Mouse (Mus musculus) spleen, postnatal 10 days (tissue): ENCODE measurements around the gene Ccdc78.
A peak's percentile ranks its signal among the peaks of the same experiment; 100 is the strongest.

Experiments used
- DNase-seq, 2 experiments: peaks; one replicate each; pipeline ENCODE4 v3.0.0; 2021 to 2022; ENCODE audit warnings: low spot score in 2 of 2

The Ccdc78 gene

DNA sequence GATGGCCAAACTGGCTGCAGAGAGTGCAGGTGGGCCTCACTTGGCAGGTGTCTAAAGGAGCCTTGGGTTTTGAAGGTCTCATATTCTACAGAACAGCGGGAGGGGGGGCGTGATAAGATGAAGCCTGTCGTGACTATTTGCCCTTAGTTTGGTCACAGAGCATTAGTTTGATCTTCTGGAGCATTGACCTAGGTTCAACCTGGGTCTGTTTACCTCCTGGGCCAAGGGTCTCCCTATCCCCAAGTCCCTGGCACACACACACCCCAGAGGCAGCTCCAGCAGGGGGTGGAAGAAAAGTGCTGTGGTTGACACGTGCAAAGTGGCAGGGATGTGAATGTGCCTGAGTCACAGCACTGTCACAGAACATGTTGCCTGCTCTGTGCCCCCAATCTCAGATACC, 24.5 kb downstream of the Ccdc78 start:
- DNase-seq: no peak

DNA sequence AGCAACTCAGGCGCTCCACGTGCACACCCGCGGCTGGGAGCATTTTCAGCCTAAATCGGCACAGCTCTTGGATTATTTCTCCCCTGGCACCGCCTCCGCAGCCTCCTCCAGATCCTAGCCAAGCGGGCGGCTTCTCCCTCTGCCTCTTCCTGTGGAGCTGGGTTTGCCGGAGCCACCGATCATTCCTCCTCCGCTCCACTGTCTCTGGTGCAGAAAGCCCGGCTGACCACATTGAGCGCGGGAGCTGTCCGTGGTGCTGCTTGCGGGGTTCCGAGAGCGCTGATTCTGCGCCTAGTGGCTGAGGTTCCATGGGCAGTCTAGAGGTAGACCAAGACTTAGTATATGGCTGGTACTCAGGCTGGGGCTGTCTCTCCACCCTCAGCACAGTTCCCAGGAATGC, 27.1 kb downstream of the Ccdc78 start:
- DNase-seq: peak; percentile 60 to 90

DNA sequence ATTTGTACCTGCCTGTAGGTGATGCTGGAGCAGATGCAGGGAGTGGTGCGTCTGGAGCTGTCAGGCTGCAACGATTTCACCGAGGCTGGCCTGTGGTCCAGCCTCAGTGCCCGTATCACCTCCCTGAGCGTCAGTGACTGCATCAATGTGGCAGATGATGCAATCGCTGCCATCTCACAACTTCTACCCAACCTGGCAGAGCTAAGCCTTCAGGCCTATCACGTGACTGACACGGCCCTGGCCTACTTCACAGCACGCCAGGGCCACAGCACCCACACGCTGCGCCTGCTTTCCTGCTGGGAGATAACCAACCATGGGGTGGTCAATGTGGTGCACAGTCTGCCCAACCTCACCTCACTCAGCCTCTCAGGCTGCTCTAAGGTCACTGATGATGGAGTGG, 31.3 kb downstream of the Ccdc78 start:
- no peak for DNase-seq

DNA sequence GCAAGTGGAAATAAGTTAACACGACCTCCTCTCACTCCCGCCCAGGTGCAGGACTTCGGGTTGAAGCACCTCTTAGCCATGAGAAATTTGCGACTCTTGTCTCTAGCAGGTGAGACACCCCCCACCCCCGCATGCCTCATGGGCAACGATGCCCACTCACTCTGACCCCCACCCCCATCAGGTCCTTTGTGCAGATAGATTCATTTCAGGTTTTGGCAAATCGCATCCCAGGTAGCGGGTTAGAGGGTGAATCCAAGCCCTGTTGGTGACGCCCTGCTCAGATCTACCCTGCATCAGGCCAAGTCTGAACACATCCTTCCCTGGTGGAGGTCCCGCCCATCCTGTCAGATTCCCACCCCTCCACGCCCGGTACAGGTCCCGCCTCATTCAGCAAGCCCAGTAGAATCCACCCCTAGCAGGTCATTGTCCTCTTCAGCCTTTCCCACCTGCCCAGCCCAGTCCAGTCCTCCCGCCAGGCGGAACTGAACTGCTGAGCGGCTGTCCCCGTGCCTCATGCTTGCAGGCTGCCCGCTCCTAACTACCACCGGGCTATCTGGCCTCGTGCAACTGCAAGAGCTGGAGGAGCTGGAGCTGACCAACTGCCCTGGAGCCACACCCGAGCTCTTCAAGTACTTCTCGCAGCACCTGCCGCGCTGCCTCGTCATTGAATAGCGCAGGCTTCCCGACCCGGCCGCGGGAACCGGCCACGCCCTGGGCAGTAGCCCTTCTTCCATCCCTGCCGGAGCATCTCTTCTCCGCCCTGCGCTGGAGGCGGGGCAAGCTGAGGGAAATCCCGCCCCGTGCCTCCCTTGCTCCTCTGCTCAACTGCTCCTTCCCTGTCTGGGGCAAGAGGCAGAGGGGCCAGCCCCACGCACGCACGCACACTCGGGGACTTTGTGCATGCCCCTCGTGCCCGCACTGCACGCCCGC, 32.7 kb downstream of the Ccdc78 start:
- no peak for DNase-seq

DNA sequence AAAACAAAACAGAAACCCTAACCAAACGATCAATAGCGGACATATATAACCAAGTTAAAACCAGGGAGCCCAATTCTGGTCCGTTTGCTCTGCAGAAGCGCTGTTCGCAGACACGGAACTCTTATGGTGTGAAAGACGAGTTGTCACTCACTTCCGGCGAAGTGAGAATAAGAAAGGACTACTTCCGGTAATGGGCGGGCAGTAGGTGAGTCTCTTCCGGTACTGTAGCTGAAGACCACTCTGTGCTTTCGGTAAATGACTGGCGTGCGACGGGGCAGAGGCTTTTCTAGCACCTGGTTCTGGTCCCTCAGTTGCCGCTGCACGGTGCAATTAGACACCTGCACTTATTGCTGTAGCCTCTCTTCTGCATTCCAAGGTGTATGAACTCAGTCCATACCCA, 37.1 kb downstream of the Ccdc78 start, which contains the start of gene Wdr24:
Gene Wdr24, plus strand, starts transcription at position 176 of the 400 bp plus-strand sequence.
- DNase-seq: peak; percentile 73 to 80

DNA sequence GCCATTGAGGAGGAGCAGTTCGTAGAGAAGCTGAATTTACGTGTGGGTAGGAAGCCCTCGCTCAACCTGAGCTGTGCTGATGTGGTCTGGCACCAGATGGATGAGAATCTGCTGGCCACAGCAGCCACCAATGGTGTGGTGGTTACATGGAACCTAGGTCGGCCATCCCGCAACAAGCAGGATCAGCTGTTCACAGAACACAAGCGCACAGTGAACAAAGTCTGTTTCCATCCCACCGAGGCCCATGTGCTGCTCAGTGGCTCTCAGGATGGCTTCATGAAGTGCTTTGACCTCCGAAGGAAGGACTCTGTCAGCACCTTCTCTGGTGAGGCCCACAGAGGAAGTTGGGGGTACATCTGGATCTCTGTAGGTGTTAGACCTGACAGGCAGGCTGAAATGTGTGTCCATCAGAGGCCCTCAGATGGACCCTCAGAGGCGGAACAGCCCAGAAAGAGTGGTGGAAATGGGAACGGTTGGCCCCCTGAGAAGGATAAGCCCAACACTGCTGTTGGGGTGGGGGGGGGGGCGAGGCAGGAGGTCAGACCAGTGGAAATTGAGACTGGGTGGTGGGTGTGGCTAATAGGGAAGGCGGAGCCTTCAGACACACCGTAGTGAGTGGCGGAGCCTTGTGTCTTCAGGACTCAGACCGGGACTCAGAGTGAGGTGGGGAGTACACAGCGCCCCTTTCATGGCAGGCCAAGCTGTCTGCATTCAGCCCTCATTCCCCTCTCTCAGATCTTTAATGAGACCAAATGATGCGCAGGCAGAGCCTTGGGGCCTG, 38.2 kb downstream of the Ccdc78 start:
- peak in 1 of 2 experiments; percentile 22 for DNase-seq

DNA sequence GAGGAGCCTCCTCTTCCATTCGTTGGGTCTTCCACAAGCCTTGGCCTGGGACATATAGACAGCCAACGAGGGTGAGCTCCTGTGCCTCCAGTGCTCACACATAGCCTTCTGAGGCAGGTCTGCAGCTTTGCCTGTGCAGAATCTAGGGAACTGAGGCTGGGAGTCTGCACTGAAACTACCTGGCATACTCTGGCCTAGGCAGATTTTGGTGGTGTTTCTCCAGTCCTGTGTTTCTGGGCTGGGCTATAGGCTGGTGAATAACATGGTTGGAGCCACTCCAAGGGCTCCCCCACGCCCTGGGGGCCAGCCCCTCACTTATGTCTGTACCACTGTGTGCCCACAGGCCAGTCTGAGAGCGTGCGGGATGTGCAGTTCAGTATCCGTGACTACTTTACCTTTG, 38.9 kb downstream of the Ccdc78 start:
- DNase-seq: no peak

DNA sequence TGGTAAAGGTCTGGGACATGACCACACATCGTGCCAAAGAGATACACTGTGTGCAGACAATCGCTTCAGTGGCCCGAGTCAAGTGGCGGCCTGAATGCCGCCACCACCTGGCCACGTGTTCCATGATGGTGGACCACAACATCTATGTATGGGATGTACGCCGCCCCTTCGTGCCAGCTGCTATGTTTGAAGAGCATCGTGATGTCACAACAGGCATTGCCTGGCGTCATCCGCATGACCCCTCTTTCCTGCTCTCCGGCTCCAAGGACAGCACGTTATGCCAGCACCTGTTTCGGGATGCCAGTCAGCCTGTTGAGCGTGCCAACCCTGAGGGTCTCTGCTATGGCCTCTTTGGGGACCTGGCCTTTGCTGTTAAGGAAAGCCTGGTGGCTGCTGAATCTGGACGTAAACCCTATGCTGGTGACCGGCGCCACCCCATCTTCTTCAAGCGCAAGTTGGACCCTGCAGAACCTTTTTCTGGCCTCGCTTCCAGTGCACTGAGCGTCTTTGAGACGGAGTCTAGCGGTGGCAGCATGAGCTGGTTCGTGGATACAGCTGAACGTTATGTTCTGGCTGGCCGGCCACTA, 39.7 kb downstream of the Ccdc78 start:
- no peak for DNase-seq

DNA sequence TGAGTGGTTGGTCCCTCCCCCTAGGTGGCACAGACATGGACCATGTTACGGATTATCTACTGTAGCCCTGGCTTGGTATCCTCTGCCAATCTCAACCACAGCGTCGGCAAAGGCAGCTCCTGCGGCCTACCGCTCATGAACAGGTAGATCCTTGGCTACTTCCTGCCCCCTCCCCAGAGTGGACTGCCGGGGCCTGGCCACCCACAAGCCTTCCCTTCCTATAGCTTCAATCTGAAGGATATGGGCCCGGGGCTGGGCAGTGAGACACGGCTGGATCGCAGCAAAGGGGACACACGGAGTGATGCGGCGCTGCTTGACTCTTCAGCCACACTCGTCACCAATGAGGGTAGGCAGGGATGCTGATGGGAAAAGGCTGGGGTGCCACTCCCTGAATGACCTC, 40.6 kb downstream of the Ccdc78 start:
- DNase-seq: no peak

DNA sequence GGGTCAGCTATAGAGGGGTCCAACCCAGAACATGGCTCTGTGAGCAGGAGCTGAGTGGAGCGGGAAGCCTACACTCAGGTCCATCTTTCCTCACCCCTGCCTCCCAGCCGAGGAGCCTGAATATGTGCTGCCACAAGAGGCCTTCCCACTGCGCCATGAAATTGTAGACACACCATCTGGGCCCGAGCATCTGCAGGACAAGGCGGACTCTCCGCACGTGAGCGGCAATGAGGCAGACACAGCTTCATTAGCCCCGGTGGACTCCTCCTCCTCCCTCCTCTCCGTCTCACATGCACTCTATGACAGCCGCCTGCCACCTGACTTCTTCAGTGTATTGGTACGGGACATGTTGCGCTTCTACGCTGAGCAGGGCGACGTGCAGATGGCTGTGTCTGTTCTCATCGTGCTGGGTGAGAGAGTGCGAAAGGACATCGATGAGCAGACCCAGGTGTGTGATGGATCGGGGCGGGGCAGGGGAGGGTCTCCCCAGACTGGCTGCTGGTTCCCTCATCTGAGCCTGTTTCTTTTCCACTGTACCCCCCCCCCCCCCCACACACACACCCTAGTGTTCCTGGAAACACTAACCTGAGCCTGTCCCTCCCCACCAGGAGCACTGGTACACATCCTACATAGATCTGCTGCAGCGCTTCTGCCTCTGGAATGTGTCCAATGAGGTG, 41.3 kb downstream of the Ccdc78 start:
- DNase-seq: no peak

DNA sequence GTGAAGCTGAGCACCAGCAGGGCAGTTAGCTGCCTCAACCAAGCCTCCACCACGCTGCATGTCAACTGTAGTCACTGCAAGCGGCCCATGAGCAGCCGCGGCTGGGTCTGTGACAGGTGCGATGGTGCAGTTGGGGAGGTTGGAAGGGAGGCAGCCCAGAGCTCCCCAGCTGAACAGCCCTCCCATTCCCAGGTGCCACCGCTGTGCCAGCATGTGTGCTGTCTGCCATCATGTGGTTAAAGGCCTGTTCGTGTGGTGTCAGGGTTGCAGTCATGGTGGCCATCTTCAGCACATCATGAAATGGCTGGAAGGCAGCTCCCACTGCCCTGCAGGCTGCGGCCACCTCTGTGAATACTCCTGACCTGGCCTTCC, 41.8 kb downstream of the Ccdc78 start:
- DNase-seq: no peak

DNA sequence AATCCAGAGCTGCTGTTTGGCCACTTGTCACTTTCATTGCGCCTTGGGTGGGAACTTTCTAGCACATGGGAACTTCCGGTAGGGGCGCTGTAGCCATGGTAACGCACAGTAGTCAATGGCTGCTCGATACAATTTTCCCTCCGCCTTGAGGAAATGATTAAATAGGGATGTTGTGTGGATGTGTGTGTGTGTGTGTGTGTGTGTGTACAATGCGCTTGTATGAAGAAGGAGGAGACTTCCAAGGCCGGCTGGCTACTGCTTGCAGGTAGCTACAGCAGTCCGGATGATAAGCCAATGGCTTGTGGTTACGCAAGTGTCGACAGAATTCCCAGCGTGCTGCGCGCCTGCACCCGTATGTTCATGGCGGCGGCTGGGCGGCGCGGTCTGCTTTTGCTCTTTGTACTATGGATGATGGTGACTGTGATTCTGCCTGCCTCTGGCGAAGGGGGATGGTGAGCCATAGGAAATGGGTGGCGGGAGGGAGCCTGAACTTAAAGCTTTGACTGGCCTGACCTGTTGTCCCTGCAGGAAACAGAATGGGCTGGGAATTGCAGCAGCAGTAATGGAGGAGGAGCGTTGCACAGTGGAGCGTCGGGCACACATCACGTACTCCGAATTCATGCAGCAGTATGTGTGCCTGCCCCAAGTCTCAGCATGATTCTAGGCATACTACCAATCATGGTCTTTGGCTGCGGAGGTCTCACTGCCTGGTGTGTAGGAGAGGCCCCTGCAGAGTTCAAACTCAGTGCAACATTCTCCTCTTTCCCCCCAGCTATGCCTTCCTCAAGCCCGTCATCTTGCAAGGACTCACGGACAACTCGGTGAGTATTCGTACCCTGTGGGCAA, 42.6 kb downstream of the Ccdc78 start, which contains the start of gene Jmjd8:
Gene Jmjd8, plus strand, starts transcription at position 156 of the 846 bp plus-strand sequence.
- peak; percentile 61 to 78 for DNase-seq

DNA sequence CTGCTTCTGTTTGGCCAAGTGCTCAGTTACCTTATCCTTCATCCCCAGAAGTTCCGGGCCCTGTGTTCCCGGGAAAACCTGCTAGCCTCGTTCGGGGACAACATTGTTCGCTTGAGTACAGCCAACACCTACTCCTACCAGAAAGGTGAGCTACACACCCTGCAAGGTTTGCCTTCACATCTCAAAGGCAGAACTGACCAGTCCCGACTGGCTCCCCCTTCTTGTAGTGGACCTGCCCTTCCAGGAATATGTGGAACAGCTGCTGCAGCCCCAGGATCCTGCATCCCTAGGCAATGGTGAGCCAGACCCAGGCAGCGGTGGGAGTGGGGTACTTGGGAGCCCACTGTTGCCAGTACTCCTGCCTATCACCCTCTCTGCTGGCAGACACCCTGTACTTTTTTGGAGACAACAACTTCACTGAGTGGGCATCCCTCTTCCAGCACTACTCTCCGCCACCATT, 43.2 kb downstream of the Ccdc78 start:
- DNase-seq: no peak

DNA sequence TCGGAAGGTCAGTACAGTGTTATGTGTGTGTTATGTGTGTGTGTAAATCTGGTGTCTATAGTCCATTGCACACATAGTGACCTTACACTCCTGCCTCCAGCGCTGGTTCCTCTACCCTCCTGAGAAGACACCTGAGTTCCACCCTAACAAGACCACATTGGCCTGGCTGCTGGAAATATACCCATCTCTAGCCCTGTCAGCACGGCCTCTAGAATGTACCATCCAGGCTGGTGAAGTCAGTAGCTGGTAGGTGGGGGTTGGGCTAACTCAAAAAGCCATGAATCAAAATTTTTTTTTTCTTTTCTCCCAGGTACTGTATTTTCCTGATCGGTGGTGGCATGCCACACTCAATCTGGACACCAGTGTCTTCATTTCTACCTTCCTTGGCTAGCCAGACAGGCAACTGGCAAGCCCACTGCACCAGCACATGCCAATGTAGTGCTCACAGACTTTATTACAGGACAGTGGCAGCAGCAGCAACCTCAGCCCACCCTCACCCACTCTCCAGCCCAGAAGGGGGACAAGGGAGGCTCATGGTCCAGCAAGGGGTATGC, 43.9 kb downstream of the Ccdc78 start:
- no peak for DNase-seq

DNA sequence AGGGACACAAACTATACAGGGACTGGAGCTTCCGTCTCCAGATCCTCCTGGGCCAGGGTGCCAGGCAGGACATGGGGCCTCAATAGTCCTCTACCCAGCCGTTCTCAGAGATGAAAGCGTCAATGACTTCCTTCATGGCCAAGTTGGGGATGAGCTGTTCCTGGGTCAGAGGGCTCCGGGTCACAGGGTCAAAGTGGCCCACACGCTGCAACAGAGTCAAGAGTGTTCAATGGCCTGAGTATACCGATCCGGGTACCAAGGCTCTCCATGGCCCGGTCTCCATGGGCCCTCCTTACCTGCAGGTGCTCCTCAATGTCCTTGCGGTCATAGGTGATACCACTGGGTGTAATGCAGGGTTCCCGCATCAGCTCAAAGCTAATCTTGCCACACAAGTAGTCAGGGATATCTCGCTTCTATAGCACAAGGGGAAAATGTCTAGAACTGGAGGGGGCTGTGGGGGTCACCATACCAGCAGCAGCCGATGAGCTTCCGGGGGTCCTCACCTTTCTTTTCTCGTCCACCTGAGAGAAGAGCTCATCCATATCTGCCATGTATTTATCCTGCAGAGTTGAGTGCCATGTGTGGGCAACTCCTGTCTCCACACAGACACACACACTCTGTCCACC, 44.5 kb downstream of the Ccdc78 start:
- DNase-seq: no peak

DNA sequence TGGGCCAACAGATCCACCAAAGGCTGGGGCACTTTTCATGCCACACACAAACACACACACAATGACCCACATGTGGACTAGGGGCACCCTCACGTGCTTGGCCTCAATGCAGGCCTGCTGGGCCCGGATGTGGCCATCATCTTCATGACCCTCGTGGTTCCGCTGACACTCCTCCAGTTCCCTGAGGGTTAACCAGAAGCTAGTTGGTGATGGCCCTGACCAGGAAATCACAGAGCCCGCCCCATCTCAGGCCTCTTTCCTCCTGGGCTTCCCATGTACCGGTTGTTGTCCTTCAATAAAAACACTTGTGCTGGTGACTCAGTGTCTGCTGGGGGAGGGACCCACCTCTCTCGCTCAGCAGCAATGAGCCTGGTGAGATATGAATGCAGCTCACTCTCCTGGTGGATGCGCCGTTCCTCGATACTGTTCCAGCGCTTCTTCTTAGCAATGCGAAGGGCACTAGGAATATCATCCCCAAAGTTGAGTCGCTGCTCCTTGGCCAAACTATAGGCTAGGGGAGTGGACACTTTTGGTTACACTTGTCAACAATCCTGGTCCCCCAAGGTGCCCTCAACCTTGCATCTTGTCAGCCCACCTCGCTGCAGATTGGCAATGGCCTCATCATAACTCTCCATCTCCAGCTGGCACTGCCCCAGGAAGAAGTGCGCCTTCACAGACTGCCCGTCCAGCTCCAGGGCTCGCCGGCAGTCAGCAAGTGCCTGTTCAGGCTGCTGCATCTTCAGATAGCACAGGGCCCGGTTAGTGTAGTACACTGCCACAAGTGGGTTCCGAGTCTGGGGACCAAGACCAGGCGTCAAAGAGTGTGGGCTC, 45.3 kb downstream of the Ccdc78 start:
- peak in 1 of 2 experiments; percentile 56 for DNase-seq

DNA sequence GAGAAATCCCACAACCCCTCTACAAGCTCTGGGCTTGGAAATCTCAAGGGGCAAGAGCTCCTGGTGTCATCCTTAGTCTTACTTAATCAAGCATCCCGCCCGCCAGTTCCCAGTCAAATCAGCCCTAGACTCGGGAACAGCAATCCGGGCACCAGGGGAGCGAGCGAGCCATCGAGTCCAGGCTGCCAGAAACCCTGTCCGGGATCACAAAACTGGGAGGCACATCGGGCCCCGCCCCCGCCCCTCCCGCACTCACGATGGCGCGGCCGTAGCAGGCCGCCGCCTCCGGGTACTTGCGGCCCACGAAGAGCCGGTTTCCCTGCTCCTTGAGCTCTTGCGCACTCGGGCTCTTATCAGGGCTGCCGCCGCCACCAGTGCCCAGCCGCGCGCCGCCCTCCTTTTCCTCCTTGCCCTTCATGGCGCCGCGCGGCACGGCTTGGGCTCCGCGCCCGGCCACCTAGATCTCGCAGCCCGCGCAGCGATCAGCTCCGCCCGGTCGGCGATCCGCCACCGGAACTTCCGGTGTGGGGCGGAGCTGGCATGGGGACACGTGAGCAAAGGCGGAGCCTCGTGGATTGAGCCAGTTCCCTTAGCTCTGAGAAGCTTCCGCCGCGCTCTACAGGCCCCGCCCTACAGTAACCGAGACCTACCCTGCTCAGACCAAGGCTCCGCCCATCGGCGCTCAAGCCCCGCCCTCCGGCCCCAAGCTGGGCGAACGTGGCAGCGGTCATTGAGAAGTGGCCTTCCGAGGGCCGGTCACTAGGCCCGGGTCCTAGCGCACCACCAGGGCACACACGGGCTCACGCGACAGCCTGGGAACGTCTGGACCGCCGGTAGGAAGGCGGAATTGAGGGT, 46.3 kb downstream of the Ccdc78 start:
- peak; percentile 99 to 100 for DNase-seq

DNA sequence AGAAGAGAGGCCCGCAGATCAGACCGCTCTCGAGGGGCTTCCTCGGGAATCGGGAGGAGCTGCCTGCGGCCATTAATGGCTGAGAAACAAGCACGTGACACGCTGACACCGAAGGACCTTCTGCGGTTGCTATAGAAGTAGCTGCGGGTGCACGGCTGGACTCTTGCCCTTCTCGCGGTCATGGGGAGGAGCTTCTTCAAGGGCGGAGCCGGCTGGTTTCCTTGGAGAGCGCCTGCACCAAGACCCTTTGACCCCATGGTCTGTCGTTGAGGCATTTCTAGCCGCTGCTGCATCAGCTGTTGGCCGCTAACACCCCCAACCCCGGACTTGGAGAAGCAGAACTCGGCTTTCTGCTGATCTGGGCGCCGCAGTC, 46.9 kb downstream of the Ccdc78 start, which contains the start of gene Stub1:
Gene Stub1, minus strand, starts transcription at position 114 of the 373 bp plus-strand sequence.
- DNase-seq: peak in 1 of 2 experiments; percentile 76
